Comparison of ENCODE assay signal across 11 mouse cellular contexts in genomic region chr2:91959544-91960410, GRCm38 (mm10). TPM values are rescaled to one million over a fixed set of nuclear protein-coding genes. Genes with fewer than 3 reads are reported as not detected.
DNase-seq lines count a peak whose midpoint lies in the region; ATAC-seq and TF ChIP-seq lines count a peak whose summit lies in the region.
"Had no signal": no experiment of that assay in that cellular context is flagged by ENCODE, and none has a peak within 500 bp of the region (broad histone marks: within the 10 kb centered on the region; RNA-seq: fewer than 3 reads in every experiment).

No protein-coding gene starts in this region.

- H3K9ac ChIP-seq in hindbrain, embryonic 15.5 days: no peak overlapping the region
- H3K9ac ChIP-seq in hindbrain, embryonic 16.5 days (ENCODE audit: low read depth, low read length): no peak overlapping the region
- H3K9ac ChIP-seq: limb, embryonic 12.5 days; midbrain, embryonic 12.5 days had no signal

- no peak overlapping the region for H3K4me2 ChIP-seq in hindbrain, embryonic 15.5 days
- no peak overlapping the region for H3K4me2 ChIP-seq in hindbrain, embryonic 16.5 days (ENCODE audit: low read length)
- H3K4me2 ChIP-seq: limb, embryonic 12.5 days; midbrain, embryonic 12.5 days had no signal

- H3K27ac ChIP-seq in hindbrain, embryonic 15.5 days (replicated peaks): 0 out of 2 replicates have a peak overlapping the region, but pooled peaks have one; percentile 9
- no peak overlapping the region; the same call in 1 of the 2 replicates for H3K27ac ChIP-seq in hindbrain, embryonic 16.5 days (ENCODE audit: low read depth, low read length)
- H3K27ac ChIP-seq in spleen, adult 2 months (ENCODE audit: insufficient read depth, low read length): peak overlapping the region; percentile 58; the same call in 1 of the 2 replicates
- H3K27ac ChIP-seq in cortical plate, adult 2 months (ENCODE audit: insufficient read depth, low read length): peak overlapping the region; percentile 83
- H3K27ac ChIP-seq: limb, embryonic 12.5 days; midbrain, embryonic 12.5 days had no signal

- H3K27me3 ChIP-seq in hindbrain, embryonic 15.5 days: no peaks in the 10 kb centered on the region; the same call in 1 of the 2 replicates
- no peaks in the 10 kb centered on the region for H3K27me3 ChIP-seq in hindbrain, embryonic 16.5 days (replicated peaks; ENCODE audit: control insufficient read depth, insufficient read depth, low read length)
- H3K27me3 ChIP-seq in spleen, adult 2 months (ENCODE audit: control insufficient read depth, insufficient read depth, low read length): no peaks in the 10 kb centered on the region
- H3K27me3 ChIP-seq: limb, embryonic 12.5 days had no signal

- no peaks in the 10 kb centered on the region for H3K36me3 ChIP-seq in hindbrain, embryonic 15.5 days
- no peaks in the 10 kb centered on the region for H3K36me3 ChIP-seq in hindbrain, embryonic 16.5 days (ENCODE audit: control insufficient read depth, insufficient read depth, low read length)
- H3K36me3 ChIP-seq in spleen, adult 2 months (ENCODE audit: control insufficient read depth, insufficient read depth, low read length): peaks cover 1% of the 10 kb centered on the region
- H3K36me3 ChIP-seq: limb, embryonic 12.5 days; midbrain, embryonic 12.5 days had no signal

- no peak for DNase-seq in spleen, adult 2 months (ENCODE audit: low read depth in 1 of 2, low spot score in 2 of 2)
- no peak for DNase-seq in spleen, postnatal 14 days (ENCODE audit: low spot score in 2 of 2)
- no peak for DNase-seq in c-Kit-positive CD71-positive TER-119-positive erythroid progenitor cells, embryonic 14.5 days (ENCODE audit: low spot score)
- no peak for DNase-seq in right cerebral cortex, adult 18-20 months
- DNase-seq: kidney, adult 8-10 months had no signal

- TF ChIP-seq CTCF in spleen, adult 2 months (IDR thresholded peaks at IDR 0.05; ENCODE audit: extremely low read depth, insufficient read depth, insufficient read length, insufficient replicate concordance): no peak
- no peak for TF ChIP-seq CTCF in cortical plate, adult 2 months (IDR thresholded peaks at IDR 0.05; ENCODE audit: extremely low read depth, insufficient read depth, low read length)

- 63% methylated on average over 11 of the region's 11 CpGs for WGBS in hindbrain, embryonic 15.5 days
- 65% methylated on average over 11 of the region's 11 CpGs for WGBS in hindbrain, embryonic 16.5 days
- WGBS in spleen, adult 2 months: 73% methylated on average over 11 of the region's 11 CpGs

- no peak for ATAC-seq in hindbrain, embryonic 15.5 days (ENCODE audit: low FRiP score, low read depth)
- ATAC-seq in hindbrain, embryonic 16.5 days: no peak
- ATAC-seq: forebrain, embryonic 16.5 days had no signal

- no peaks in the 10 kb centered on the region for H3K9me3 ChIP-seq in hindbrain, embryonic 15.5 days
- no peaks in the 10 kb centered on the region for H3K9me3 ChIP-seq in hindbrain, embryonic 16.5 days (ENCODE audit: control insufficient read depth, low read length)
- H3K9me3 ChIP-seq: limb, embryonic 12.5 days; midbrain, embryonic 12.5 days had no signal

- no peak overlapping the region for H3K4me3 ChIP-seq in hindbrain, embryonic 15.5 days
- no peak overlapping the region for H3K4me3 ChIP-seq in hindbrain, embryonic 16.5 days (ENCODE audit: low read length)
- no peak overlapping the region for H3K4me3 ChIP-seq in spleen, adult 2 months (ENCODE audit: extremely low read depth, insufficient read depth, insufficient read length)
- peak overlapping the region; percentile 22; the same call in 1 of the 2 replicates for H3K4me3 ChIP-seq in cortical plate, adult 2 months (ENCODE audit: insufficient read depth, low read length)
- H3K4me3 ChIP-seq: limb, embryonic 12.5 days; midbrain, embryonic 12.5 days had no signal

- H3K4me1 ChIP-seq in hindbrain, embryonic 15.5 days (replicated peaks): peaks cover 54% of the 10 kb centered on the region
- H3K4me1 ChIP-seq in hindbrain, embryonic 16.5 days (ENCODE audit: control insufficient read depth, insufficient read depth, low read depth, low read length): peaks cover 38% of the 10 kb centered on the region
- H3K4me1 ChIP-seq in spleen, adult 2 months (ENCODE audit: control insufficient read depth, insufficient read depth, insufficient read length): peaks cover 52% of the 10 kb centered on the region
- peaks cover 16% of the 10 kb centered on the region for H3K4me1 ChIP-seq in cortical plate, adult 2 months (ENCODE audit: control insufficient read depth, insufficient read depth, low read length)

- no peak for TF ChIP-seq POLR2A in spleen, adult 2 months (IDR thresholded peaks at IDR 0.05; ENCODE audit: low read depth, low read length)
- no peak for TF ChIP-seq POLR2A in cortical plate, adult 2 months (IDR thresholded peaks at IDR 0.05; ENCODE audit: extremely low read depth, insufficient read depth, low read length)

RNA-seq across cellular contexts. Expression of gene Gm9821, which starts 14.3 kb away (rescaled TPM):
- polyA plus RNA-seq in hindbrain, embryonic 15.5 days (2015; fragmentation: Nextera tagmentation; extraction: Ambion mirVana): 0.30 and 0.32 TPM in 2 replicates
- 0.16 and 0.29 TPM in 2 replicates for polyA plus RNA-seq in hindbrain, embryonic 16.5 days (2015; fragmentation: Nextera tagmentation; extraction: Ambion mirVana)
- not detected in 2 replicates for polyA plus RNA-seq in spleen, adult 2 months (2012; rRNA removed)
- polyA plus RNA-seq in cortical plate, adult 2 months (2012; rRNA removed): not detected in 2 replicates

RNA-seq across cellular contexts. Expression of gene Dgkz, which starts 15.9 kb away (rescaled TPM):
- 32.4 and 40.9 TPM in 2 replicates for polyA plus RNA-seq in hindbrain, embryonic 15.5 days (2015; fragmentation: Nextera tagmentation; extraction: Ambion mirVana)
- polyA plus RNA-seq in hindbrain, embryonic 16.5 days (2015; fragmentation: Nextera tagmentation; extraction: Ambion mirVana): 32.3 and 37.5 TPM in 2 replicates
- polyA plus RNA-seq in spleen, adult 2 months (2012; rRNA removed): 279 and 335 TPM in 2 replicates
- polyA plus RNA-seq in cortical plate, adult 2 months (2012; rRNA removed): 550 and 668 TPM in 2 replicates

RNA-seq across cellular contexts. Expression of gene Mdk, which starts 27.7 kb away (rescaled TPM):
- 187 and 224 TPM in 2 replicates for polyA plus RNA-seq in hindbrain, embryonic 15.5 days (2015; fragmentation: Nextera tagmentation; extraction: Ambion mirVana)
- polyA plus RNA-seq in hindbrain, embryonic 16.5 days (2015; fragmentation: Nextera tagmentation; extraction: Ambion mirVana): 160 and 182 TPM in 2 replicates
- 2.7 and 3.1 TPM in 2 replicates for polyA plus RNA-seq in spleen, adult 2 months (2012; rRNA removed)
- 38.2 and 38.5 TPM in 2 replicates for polyA plus RNA-seq in cortical plate, adult 2 months (2012; rRNA removed)

RNA-seq across cellular contexts. Expression of gene Chrm4, which starts 32.7 kb away (rescaled TPM):
- polyA plus RNA-seq in hindbrain, embryonic 15.5 days (2015; fragmentation: Nextera tagmentation; extraction: Ambion mirVana): 0.87 and 1.2 TPM in 2 replicates
- 1.5 TPM in 2 replicates for polyA plus RNA-seq in hindbrain, embryonic 16.5 days (2015; fragmentation: Nextera tagmentation; extraction: Ambion mirVana)
- polyA plus RNA-seq in spleen, adult 2 months (2012; rRNA removed): 0.39 and 0.45 TPM in 2 replicates
- 32.9 and 45.0 TPM in 2 replicates for polyA plus RNA-seq in cortical plate, adult 2 months (2012; rRNA removed)
